Mouse (Mus musculus) lung, adult 18-20 months (tissue): Measurements from ENCODE around the gene B430306N03Rik.
"Not testable (repeated sequence)": the region's sequence is repeated elsewhere in the genome, so short reads cannot be mapped to it uniquely, and the experiment has no call there.

Source experiments
- DNase-seq, 2 experiments: peaks; one replicate each; pipeline ENCODE4 v3.0.0; 2022; ENCODE audit warnings: mixed read lengths in 2 of 2

Gene B430306N03Rik

DNA sequence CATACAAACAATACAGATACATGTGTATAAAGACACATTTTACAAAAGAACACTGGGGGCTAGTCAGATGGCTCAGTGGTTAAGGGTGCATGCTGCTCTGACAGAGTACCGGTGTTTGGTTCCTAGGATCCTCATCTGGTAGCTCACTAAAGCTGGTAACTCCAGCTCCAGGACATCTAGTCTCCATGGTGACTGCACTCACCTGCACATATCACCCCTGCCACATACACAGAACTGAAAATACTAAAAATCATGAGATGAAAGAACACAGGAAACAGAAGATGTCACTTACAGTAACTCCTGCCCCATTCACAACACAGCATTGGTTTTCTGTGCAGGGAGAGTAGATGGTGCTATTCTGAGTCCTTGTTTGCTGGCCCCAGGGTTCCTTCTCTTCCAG lies 2.7 kb downstream of the B430306N03Rik start:
- no peak for DNase-seq

- no peak for DNase-seq
These were observed 5.3 kb downstream of the B430306N03Rik start for GRCm38 (mm10) chr17:48321279-48321678.

DNA sequence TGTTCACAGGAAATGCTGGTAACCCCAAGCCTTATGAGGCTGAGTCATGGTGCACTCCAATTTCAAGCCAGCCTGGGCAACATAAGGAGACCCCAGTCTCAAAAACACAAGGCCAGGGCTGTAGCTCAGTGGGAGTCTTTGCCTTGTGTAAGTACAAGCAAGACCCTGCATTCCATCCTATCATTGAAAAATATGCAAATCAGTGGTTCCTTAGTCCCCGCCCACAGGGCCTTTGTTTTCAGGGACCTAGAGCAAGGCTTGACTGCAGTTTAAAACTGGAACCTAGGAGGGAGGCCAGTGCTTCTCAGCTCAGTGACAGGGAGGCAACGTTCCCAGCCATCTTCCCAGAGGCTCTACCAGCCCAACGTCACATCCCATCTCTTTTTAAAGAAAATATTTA lies 7.3 kb downstream of the B430306N03Rik start:
- DNase-seq, result no peak

- peak; percentile 34 to 60 for DNase-seq
These were observed 8.3 kb downstream of the B430306N03Rik start for GRCm38 (mm10) chr17:48324258-48324657.

DNA sequence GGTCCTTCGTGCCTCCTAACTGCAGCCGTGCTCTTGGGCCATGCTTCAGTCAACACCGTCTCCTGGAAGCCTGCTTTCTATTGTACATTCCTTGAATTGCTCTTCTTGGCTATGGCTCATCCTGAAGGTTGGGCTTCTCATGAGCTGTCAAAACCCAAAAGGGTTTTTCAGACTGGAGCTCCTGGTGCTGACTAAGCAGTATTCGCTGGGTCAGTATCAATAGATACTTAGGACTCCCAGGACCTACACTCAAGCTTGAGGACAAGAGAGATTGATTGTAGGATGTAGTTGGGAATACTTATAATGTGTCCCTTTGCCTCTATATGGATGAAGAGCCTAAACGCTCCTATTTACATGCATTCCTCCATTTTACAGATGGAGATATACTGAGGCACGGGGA lies 9.2 kb downstream of the B430306N03Rik start:
- DNase-seq, result no peak

- DNase-seq, result no peak
These were observed 9.7 kb downstream of the B430306N03Rik start for GRCm38 (mm10) chr17:48325638-48326037.

DNA sequence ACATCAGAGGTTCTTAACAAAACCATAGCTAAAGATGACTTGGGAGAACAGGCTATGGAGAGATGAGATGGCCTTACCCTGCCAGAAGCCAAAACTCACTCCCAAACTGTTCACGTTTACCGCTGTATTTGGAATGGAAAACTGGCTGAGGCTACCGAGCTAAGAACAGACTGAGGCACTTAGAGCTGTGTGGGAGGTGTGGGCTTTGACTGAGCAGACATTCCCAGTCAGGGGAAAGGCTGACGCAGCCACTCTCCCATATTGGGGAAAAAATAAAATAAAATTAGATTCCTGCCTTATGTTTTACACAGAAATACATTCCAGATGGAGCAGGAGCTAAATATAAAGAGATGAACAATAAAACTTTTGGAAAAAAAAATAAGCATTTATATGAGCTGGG lies 10.7 kb downstream of the B430306N03Rik start:
- no peak for DNase-seq

GRCm38 (mm10) chr17:48332524-48332923 lies 16.6 kb downstream of the B430306N03Rik start:
- DNase-seq, result no peak

DNA sequence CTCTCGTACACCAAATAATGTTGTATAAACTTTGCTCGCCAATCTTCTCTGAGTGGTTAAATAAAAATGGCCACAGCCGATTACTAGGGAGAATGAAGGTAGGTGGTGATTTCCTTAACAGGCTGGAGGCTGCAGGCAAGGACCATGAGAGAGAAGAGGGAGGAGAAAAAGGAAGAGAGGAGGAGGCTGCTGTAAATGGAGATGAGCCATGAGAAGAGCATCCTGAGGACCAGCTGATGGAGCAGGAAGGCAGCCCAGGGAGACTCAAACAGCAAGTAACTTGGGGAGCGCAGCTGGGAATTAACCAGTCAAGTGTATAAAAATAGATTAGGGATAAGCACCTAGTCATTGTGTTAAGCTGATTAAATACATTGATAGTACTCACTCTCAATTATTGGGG lies 18.2 kb downstream of the B430306N03Rik start:
- DNase-seq, result no peak

GRCm38 (mm10) chr17:48336857-48337256 lies 20.9 kb downstream of the B430306N03Rik start:
- DNase-seq, result peak; percentile 60 to 66

GRCm38 (mm10) chr17:48340267-48340666 lies 24.3 kb downstream of the B430306N03Rik start:
- no peak for DNase-seq

GRCm38 (mm10) chr17:48341947-48342346 lies 26.0 kb downstream of the B430306N03Rik start:
- no peak for DNase-seq

GRCm38 (mm10) chr17:48343065-48343464 lies 27.1 kb downstream of the B430306N03Rik start:
- no peak for DNase-seq

GRCm38 (mm10) chr17:48345824-48346223 lies 29.9 kb downstream of the B430306N03Rik start:
- no peak for DNase-seq

DNA sequence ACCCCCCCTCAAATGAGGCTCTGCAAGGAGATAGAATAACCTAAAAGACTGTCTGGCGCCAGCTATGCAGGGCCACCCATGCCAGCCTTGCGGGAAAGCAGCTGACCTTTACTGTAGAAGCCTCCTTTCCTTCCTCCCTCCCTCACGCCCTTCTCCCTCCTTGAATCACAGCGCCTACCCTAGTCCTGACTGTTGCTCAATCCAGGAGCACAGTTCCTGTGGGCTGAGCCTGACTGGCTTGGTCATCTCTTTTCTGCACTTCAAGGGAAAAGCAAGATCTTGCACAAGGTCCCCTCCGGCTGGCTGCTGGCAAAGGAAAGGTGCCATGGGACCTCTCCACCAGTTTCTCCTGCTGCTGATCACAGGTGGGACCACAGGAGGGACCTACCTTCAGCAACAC lies 30.3 kb downstream of the B430306N03Rik start, which contains the start of gene Trem2:
TSS of gene Trem2 (plus strand) at position 171 of the 400 bp plus-strand sequence.
- DNase-seq, result peak; percentile 44 to 54

DNA sequence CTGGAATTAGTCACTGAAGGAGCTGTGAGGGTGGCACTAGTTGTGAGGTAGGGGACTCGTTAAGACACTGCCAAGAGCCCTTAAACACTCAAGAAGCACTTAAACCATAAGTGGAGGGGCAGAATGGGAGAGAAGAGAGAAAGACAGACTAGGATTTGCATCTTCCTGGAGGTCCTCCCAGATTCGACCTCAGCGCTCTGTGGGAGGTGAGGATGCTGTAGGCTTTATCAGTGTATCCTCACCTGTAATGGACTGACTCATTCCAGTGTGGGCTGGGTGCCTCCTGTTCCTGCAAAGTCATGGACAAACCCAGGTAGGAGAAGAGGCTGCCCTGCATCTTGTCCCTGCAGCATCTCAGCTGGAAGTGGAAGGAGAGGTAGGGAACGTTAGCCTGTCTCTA lies 30.9 kb downstream of the B430306N03Rik start:
- DNase-seq, result no peak

GRCm38 (mm10) chr17:48347287-48347686 lies 31.3 kb downstream of the B430306N03Rik start:
- no peak for DNase-seq

- DNase-seq, result no peak
These were observed 34.8 kb downstream of the B430306N03Rik start for GRCm38 (mm10) chr17:48350681-48351193.

DNA sequence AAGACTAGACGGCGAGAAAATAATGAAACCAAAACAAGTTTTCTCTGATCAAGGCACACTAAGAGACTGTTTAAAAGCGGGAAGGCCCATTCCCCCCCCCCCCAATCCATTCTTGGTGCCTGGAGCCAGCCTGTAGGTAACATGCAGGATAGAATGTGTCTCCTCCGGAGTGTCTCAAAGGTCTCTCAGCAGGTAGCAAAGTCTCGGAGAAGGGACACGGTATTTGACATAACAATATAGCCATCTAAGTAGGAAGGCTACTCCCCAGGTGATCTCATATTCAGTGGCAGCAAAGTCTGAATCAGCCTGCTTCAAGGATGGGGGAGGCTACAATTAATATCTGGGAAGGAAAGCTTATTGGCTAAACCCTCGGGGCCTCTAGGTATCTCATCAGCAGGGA lies 37.0 kb downstream of the B430306N03Rik start:
- DNase-seq, result not testable (repeated sequence)

DNA sequence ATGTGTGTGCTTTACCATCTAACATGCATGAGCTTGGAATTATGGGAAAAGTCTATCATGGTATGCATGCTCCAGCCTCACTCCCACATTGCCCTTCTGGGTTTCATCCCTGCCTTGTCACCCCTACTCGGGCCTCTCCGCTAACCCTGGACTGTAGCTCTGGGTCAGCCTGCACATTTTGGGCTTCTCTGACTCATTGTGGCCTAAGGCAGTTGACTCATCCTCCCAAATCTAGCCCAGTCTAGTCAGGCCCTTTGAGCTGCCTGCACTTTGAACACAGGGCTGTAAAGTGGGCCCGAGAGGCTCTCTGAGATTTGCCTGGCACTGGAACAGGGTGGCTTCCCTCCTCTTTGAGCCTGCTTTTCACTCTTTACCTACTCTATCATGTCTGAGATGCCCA lies 39.9 kb downstream of the B430306N03Rik start:
- DNase-seq, result no peak

- DNase-seq, result no peak
These were observed 42.0 kb downstream of the B430306N03Rik start for GRCm38 (mm10) chr17:48357892-48358291.

DNA sequence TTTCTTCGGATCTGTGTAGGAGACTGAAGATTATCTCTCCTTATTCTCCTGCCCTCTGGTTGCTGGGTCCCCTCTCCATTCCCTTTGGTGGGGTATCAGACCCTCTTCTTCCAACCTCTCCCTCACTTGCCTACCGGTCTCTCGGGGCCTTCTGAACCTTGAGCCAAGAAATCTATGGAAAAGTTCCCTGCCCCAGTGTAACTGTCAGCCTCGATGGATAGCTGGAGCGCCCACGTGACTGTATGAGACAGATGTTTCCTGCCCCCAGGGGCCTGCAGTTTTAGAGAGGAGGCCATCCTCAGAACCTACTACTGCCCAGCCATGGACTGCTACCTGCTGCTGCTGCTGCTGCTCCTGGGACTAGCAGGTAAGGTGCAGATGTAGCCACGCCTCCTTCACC lies 43.7 kb downstream of the B430306N03Rik start, which contains the start of gene Treml1:
TSS of gene Treml1 (plus strand) at position 301 of the 400 bp plus-strand sequence.
- no peak for DNase-seq

- no peak for DNase-seq
These were observed 44.5 kb downstream of the B430306N03Rik start for GRCm38 (mm10) chr17:48360462-48360861.

DNA sequence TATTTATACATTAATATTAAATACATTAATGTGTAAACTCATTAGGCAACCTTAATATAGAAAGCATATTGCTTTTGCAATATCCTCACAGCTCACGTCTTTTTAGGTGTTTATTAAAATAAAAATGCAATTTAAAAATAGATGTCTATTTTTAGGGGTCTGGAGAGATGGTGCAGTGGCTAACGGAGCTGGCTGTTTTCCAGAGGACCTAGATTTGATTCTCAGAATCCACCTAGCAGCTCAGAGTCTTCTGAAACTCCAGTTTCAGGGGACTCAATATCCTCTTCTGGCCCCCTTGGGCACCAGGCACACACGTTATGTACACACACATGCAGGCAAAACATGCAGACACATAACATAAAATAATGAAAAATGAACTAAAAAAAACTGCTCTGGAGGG lies 46.4 kb downstream of the B430306N03Rik start:
- DNase-seq, result no peak

GRCm38 (mm10) chr17:48362966-48363365 lies 47.0 kb downstream of the B430306N03Rik start:
- DNase-seq, result no peak
